Mouse (Mus musculus) hematopoietic stem cell, adult 5-6 weeks (primary cell): ENCODE measurements around the gene Calm3. TPM values are rescaled to one million over a fixed set of nuclear protein-coding genes. Genes with fewer than 3 reads are reported as not detected.

Experiments
- ATAC-seq, 2 experiments: fragments of 125-278 bp in 1 of 2; replicated peaks in 1 of 2; 2 replicates each; pipeline ENCODE4 v1.8.0; 2016 to 2017; ENCODE audit warnings: inconsistent platforms in 2 of 2, mild to moderate bottlenecking in 2 of 2, moderate number of reproducible peaks in 2 of 2, low read depth in 1 of 2, moderate TSS enrichment in 1 of 2; ENCODE audit not compliant: low FRiP score in 2 of 2, poor library complexity in 2 of 2, severe bottlenecking in 2 of 2, insufficient read depth in 1 of 2, low TSS enrichment in 1 of 2
- total RNA-seq: library from RNA; stranded (forward); fragments of 172-1452, 232-1000 nt; gene quantifications from 2 replicates; pipeline ENCODE4 v1.2.3, GENCODE M21; 2017

Gene Calm3
- total RNA-seq, 1 experiment from 2014 or later: 391 TPM

- no peak for ATAC-seq
Observed at GRCm38 (mm10) chr7:16877717-16878116, 46.2 kb downstream of the Calm3 start.

- ATAC-seq: no peak
Observed at GRCm38 (mm10) chr7:16876608-16877007, 47.3 kb downstream of the Calm3 start.

GRCm38 (mm10) chr7:16876006-16876405 is 47.9 kb downstream of the Calm3 start:
- no peak for ATAC-seq

- ATAC-seq: no peak
Observed at GRCm38 (mm10) chr7:16875326-16875725, 48.6 kb downstream of the Calm3 start.

- ATAC-seq: no peak
Observed at GRCm38 (mm10) chr7:16875310-16875325, 48.8 kb downstream of the Calm3 start, which contains the start of gene Dact3. TSS of gene Dact3 (plus strand) at chr7:16875317.

GRCm38 (mm10) chr7:16874756-16875309 is 49.1 kb downstream of the Calm3 start:
- ATAC-seq: peak; percentile 89 to 92

GRCm38 (mm10) chr7:16874190-16874589 is 49.7 kb downstream of the Calm3 start:
- ATAC-seq: peak; percentile 46 to 63; a peak in 3 of 4 replicates

- ATAC-seq: no peak
Observed at GRCm38 (mm10) chr7:16873392-16873791, 50.5 kb downstream of the Calm3 start.

GRCm38 (mm10) chr7:16872478-16872877 is 51.4 kb downstream of the Calm3 start:
- ATAC-seq: no peak

- ATAC-seq: no peak
Observed at GRCm38 (mm10) chr7:16871600-16871999, 52.3 kb downstream of the Calm3 start.

- ATAC-seq: no peak
Observed at GRCm38 (mm10) chr7:16869497-16869896, 54.4 kb downstream of the Calm3 start.

GRCm38 (mm10) chr7:16867488-16867887 is 56.4 kb downstream of the Calm3 start:
- ATAC-seq: no peak

Other genes with a start within 250 kb of the Calm3 start
- gene Ceacam15, start 248.4 kb downstream of the Calm3 start, total RNA-seq: not detected in 2 replicates
- gene Ceacam9, start 202.2 kb downstream of the Calm3 start, total RNA-seq: not detected in 2 replicates
- 43.2 and 67.9 TPM in 2 replicates for gene Ap2s1, start 185.7 kb downstream of the Calm3 start, total RNA-seq
- gene Slc1a5, start 142.8 kb downstream of the Calm3 start, total RNA-seq: 41.8 and 49.6 TPM in 2 replicates
- gene Strn4, start 108.2 kb downstream of the Calm3 start, total RNA-seq: 50.9 and 54.5 TPM in 2 replicates
- gene Fkrp, start 107.4 kb downstream of the Calm3 start, total RNA-seq: 8.7 and 15.6 TPM in 2 replicates
- gene Prkd2, start 81.2 kb downstream of the Calm3 start, total RNA-seq: 22.3 and 30.6 TPM in 2 replicates
- 0.99 TPM in 1 of 2 replicates, not detected in the other for gene Dact3, start 48.8 kb downstream of the Calm3 start, total RNA-seq
- gene Gng8, start 32.3 kb downstream of the Calm3 start, total RNA-seq: 0.25 TPM in 1 of 2 replicates, not detected in the other
- 1.3 and 3.7 TPM in 2 replicates for gene Ptgir, start 17.6 kb downstream of the Calm3 start, total RNA-seq
- gene Pnmal2, start 20.6 kb upstream of the Calm3 start, total RNA-seq: 0.25 TPM in 1 of 2 replicates, not detected in the other
- not detected in 2 replicates for gene Pnmal1, start 35.6 kb upstream of the Calm3 start, total RNA-seq
- gene Gm42372, start 59.0 kb upstream of the Calm3 start, total RNA-seq: 0.99 and 1.6 TPM in 2 replicates
- 12.1 and 13.4 TPM in 2 replicates for gene Ccdc8, start 68.6 kb upstream of the Calm3 start, total RNA-seq
- 80.2 and 111 TPM in 2 replicates for gene Ppp5c, start 103.8 kb upstream of the Calm3 start, total RNA-seq
- 1.0 and 6.9 TPM in 2 replicates for gene Hif3a, start 138.3 kb upstream of the Calm3 start, total RNA-seq
- 0.20 and 0.88 TPM in 2 replicates for gene Psg16, start 149.9 kb upstream of the Calm3 start, total RNA-seq
- not detected in 2 replicates for gene Ceacam3, start 226.2 kb upstream of the Calm3 start, total RNA-seq